Mouse (Mus musculus): ENCODE measurements around the gene Arf3. TPM values are rescaled to one million over a fixed set of nuclear protein-coding genes. Genes with fewer than 3 reads are reported as not detected.

The Arf3 gene
- polyA plus RNA-seq (2012; rRNA removed): 72.2 and 83.4 TPM in 2 replicates

DNA sequence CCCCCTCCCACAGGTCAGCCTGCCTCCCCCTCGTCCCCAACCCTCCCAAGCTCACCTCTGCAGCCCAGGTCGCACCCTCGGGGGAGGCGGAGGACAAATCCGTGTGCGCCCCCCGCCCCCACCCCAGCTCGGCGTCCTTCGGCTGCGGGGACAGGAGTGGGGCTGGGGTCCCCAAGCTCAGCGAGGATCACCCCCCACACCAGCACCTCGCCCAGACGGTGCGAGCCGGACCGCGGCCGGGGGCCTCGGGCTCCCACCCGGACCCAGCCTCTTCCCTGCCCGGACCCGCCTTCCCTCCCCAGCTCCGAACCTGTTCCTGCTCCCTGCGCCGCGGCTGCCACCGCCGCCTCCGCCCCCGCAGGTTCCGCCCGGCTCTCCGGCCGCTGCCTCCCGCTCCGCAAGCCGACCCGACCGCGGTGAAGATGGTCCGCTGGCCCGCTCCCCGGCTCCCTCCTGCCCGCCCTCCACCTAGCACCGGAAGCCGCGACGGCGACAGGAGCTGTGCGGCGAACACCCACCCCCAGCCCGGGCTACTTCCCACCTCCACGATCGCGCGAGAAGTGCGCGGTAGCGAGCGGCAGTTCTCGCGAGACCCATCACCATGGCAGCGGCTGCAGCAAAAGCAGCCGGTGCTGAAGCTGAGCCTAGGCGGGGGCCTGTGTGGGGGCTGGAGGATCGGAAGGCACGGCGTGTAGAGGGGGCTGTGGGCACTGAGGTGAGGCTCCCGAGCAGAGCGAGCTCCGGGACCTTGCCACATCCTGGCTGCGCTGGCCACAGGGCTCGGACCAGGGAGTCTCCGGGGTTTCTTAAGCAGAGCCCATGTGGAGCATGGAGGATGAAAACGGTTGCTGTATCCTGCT is at the start of gene Arf3:
Gene Arf3, minus strand, starts transcription at position 545 of the 860 bp plus-strand sequence.

GRCm38 (mm10) chr15:98809390-98809789 is 46.4 kb upstream of the Arf3 start, which contains the start of gene Ddn:
Gene Ddn (minus strand): TSS chr15:98809490.

DNA sequence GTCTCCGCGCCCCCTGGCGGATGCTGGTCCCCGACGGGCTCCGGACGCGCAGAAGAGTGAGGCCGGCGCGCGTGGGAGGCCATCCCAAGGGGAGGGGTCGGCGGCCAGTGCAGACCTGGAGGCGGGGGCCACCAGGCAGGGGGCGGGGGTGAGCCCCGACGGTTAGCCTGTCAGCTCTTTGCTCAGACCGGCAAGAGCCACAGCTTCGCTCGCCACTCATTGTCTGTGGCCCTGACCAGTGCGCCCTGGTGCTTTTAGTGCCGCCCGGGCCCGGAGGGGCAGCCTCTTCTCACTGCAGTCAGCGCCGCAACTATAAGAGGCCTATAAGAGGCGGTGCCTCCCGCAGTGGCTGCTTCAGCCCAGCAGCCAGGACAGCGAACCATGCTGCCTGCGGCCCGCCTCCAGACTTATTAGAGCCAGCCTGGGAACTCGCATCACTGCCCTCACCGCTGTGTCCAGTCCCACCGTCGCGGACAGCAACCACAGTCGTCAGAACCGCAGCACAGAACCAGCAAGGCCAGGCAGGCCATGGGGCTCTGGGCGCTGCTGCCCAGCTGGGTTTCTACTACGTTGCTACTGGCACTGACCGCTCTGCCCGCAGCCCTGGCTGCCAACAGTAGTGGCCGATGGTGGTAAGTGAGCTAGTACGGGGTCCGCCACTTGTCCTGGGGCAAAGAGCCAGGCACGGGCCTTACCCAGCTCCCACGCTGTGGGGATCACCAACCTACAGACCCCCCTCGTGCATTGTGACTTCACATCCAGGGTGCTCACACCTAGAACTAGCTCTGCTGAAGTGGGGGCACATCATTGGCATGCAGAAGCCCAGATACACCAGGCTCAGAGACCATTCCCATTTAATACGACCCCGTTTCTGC is 26.9 kb upstream of the Arf3 start, which contains the start of gene Wnt1:
Gene Wnt1, plus strand, starts transcription at position 197 of the 875 bp plus-strand sequence.

GRCm38 (mm10) chr15:98777762-98778161 is 14.7 kb upstream of the Arf3 start, which contains the start of gene Wnt10b:
Gene Wnt10b (minus strand): TSS chr15:98778150.

DNA sequence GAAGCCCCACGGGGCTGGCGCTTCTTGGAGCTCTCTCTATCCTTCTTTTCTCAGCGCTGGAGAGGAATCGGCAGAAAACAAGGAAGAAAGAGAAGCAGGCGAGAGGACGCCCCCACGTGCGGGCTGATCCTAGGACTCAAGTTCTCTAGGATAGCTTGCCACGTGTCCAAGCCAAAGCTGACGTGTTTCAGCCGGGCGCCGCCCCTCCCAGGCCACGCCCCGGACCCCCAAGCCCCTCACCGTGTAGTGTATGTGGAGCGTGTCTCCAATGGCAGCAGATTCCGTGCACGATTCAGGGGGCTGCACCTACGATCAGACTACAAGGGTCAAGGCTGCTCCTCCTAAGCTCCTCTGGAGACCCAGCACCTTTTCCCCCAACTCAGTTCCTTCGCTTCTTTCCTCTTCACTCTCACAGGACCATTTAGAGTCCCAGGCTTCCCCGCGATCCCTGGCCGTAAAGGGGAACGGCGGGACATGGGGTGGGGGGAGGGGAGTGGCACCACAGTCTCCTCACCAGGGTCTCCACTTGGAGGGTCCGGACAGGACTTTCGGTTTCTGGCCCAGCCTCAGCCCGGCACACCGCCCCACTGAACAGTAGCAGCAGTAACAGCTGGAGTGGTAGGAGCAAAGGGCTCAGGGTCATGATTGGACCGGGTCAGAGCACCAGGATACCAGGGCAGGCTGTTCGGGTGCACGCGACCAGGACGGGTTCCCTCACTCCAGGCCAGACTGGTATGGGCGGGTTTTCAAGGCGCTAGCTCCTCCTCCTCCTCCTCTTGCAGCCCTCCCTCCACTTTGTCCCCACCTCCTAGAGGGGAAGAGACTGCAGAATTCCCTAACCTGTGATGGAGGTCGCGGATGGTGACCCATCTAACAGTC is 35.3 kb downstream of the Arf3 start, which contains the start of gene Fkbp11:
Gene Fkbp11, minus strand, starts transcription at position 756 of the 879 bp plus-strand sequence.

DNA sequence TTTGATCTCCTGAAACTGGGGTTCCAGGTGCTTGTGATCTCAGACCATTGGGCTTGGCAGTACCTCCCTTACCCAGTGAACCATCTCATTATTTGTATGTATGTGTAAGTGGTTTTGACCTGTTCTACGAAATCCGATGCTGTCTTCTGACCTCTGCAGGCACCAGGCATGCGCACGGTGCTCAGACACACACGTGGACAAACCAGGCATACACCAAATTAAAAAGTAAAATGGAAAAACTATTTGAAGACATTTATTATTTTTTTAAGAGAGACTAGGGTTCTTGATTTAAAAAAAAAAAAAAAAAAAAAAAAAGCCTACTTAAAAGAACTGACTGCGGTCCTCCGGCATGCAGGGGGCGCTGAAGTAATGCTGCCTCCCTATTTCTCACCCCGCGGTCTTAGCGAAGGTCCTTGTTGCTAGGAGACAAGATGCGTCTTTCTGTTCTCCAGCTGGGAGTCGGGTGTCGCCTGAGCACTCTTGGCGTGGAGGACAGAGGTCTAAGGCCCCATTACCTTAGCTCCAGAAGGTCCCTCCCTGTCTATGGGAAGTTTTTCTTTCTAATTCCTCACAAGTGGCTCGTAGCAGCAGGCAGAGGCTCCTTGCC is 55.1 kb downstream of the Arf3 start, which contains the start of gene Ccdc65:
Gene Ccdc65, plus strand, starts transcription at position 442 of the 607 bp plus-strand sequence.

Other genes with a start within 250 kb of the Arf3 start
- 125 and 135 TPM in 2 replicates for gene Kansl2, start 228.9 kb downstream of the Arf3 start, polyA plus RNA-seq (2012; rRNA removed)
- gene Ccnt1, start 192.3 kb downstream of the Arf3 start, polyA plus RNA-seq (2012; rRNA removed): 21.9 and 30.6 TPM in 2 replicates
- not detected in 2 replicates for gene 4930415O20Rik, start 192.2 kb downstream of the Arf3 start, polyA plus RNA-seq (2012; rRNA removed)
- 53.7 and 55.8 TPM in 2 replicates for gene Adcy6, start 153.1 kb downstream of the Arf3 start, polyA plus RNA-seq (2012; rRNA removed)
- 75.3 and 102 TPM in 2 replicates for gene Cacnb3, start 132.4 kb downstream of the Arf3 start, polyA plus RNA-seq (2012; rRNA removed)
- gene Ddx23, start 100.3 kb downstream of the Arf3 start, polyA plus RNA-seq (2012; rRNA removed): 66.3 and 99.5 TPM in 2 replicates
- 7.9 and 12.3 TPM in 2 replicates for gene Rnd1, start 85.8 kb downstream of the Arf3 start, polyA plus RNA-seq (2012; rRNA removed)
- gene Ccdc65, start 55.0 kb downstream of the Arf3 start, polyA plus RNA-seq (2012; rRNA removed): 0.70 and 1.4 TPM in 2 replicates
- 10.1 and 11.2 TPM in 2 replicates for gene Fkbp11, start 35.0 kb downstream of the Arf3 start, polyA plus RNA-seq (2012; rRNA removed)
- 0.72 and 2.0 TPM in 2 replicates for gene Wnt10b, start 14.9 kb upstream of the Arf3 start, polyA plus RNA-seq (2012; rRNA removed)
- 3.5 and 7.9 TPM in 2 replicates for gene Wnt1, start 26.6 kb upstream of the Arf3 start, polyA plus RNA-seq (2012; rRNA removed)
- gene Ddn, start 46.3 kb upstream of the Arf3 start, polyA plus RNA-seq (2012; rRNA removed): 0.55 and 1.2 TPM in 2 replicates
- 75.6 and 78.9 TPM in 2 replicates for gene Prkag1, start 68.3 kb upstream of the Arf3 start, polyA plus RNA-seq (2012; rRNA removed)
- gene Kmt2d, start 108.0 kb upstream of the Arf3 start, polyA plus RNA-seq (2012; rRNA removed): 37.9 and 38.9 TPM in 2 replicates
- 11.3 and 19.2 TPM in 2 replicates for gene Rhebl1, start 131.3 kb upstream of the Arf3 start, polyA plus RNA-seq (2012; rRNA removed)
- gene Dhh, start 135.3 kb upstream of the Arf3 start, polyA plus RNA-seq (2012; rRNA removed): 0.56 and 0.96 TPM in 2 replicates
- gene Lmbr1l, start 155.0 kb upstream of the Arf3 start, polyA plus RNA-seq (2012; rRNA removed): 57.1 and 72.0 TPM in 2 replicates
- gene Tuba1b, start 171.4 kb upstream of the Arf3 start, polyA plus RNA-seq (2012; rRNA removed): 2,005 and 2,656 TPM in 2 replicates
- gene Gm49450, start 190.3 kb upstream of the Arf3 start, polyA plus RNA-seq (2012; rRNA removed): 70.5 TPM in 1 of 2 replicates, not detected in the other
- gene Tuba1a, start 190.5 kb upstream of the Arf3 start, polyA plus RNA-seq (2012; rRNA removed): 3,950 and 4,162 TPM in 2 replicates